11 mouse cellular contexts compared by ENCODE assay signal in genomic region chr8:8239489-8239888, GRCm38 (mm10).
DNase-seq lines count a peak whose midpoint lies in the region; ATAC-seq and TF ChIP-seq lines count a peak whose summit lies in the region.
"Had no signal": no experiment of that assay in that cellular context is flagged by ENCODE, and none has a peak within 500 bp of the region (broad histone marks: within the 10 kb centered on the region; RNA-seq: fewer than 3 reads in every experiment).

No protein-coding gene starts in this region.

- ATAC-seq in midbrain, embryonic 13.5 days, result peak; percentile 37; the same call in 1 of the 2 replicates
- ATAC-seq in midbrain, embryonic 14.5 days (ENCODE audit: low FRiP score, low TSS enrichment), result no peak

- 74% methylated on average over 12 of the region's 12 CpGs for WGBS in midbrain, embryonic 13.5 days
- WGBS in midbrain, embryonic 14.5 days, result 68% methylated on average over 12 of the region's 12 CpGs
- 50% methylated on average over 12 of the region's 12 CpGs for WGBS in heart, embryonic 10.5 days
- WGBS in liver, adult 2 months, result 62% methylated on average over 12 of the region's 12 CpGs

- no peak for DNase-seq in midbrain, embryonic 14.5 days
- DNase-seq in heart, embryonic 10.5 days (ENCODE audit: low spot score), result no peak
- DNase-seq in liver, adult 2 months (ENCODE audit: extremely low read depth, low read depth, low spot score), result peak; percentile 14
- no peak for DNase-seq in thymus, postnatal 4 days
- no peak for DNase-seq in left cerebral cortex, adult 18-20 months (ENCODE audit: low spot score in 2 of 2)
- DNase-seq in cerebellum, postnatal 25 days, result no peak
- DNase-seq: cerebellum, adult 18-20 months had no signal

- H3K9me3 ChIP-seq in midbrain, embryonic 13.5 days, result no peaks in the 10 kb centered on the region
- no peaks in the 10 kb centered on the region for H3K9me3 ChIP-seq in midbrain, embryonic 14.5 days (ENCODE audit: control insufficient read depth, low read length)
- H3K9me3 ChIP-seq in heart, embryonic 10.5 days, result no peaks in the 10 kb centered on the region
- no peaks in the 10 kb centered on the region for H3K9me3 ChIP-seq in megakaryocyte, embryonic 14.5 days
- H3K9me3 ChIP-seq: midbrain, embryonic 12.5 days had no signal

- no peaks in the 10 kb centered on the region for H3K36me3 ChIP-seq in midbrain, embryonic 13.5 days
- H3K36me3 ChIP-seq in midbrain, embryonic 14.5 days (ENCODE audit: control insufficient read depth, insufficient read depth, low read length), result no peaks in the 10 kb centered on the region
- no peaks in the 10 kb centered on the region for H3K36me3 ChIP-seq in heart, embryonic 10.5 days
- no peaks in the 10 kb centered on the region for H3K36me3 ChIP-seq in liver, adult 2 months (ENCODE audit: control insufficient read depth, insufficient read depth, low read length)
- no peaks in the 10 kb centered on the region for H3K36me3 ChIP-seq in megakaryocyte, embryonic 14.5 days (replicated peaks; ENCODE audit: low read length)
- H3K36me3 ChIP-seq: midbrain, embryonic 12.5 days had no signal

- H3K27me3 ChIP-seq in midbrain, embryonic 13.5 days, result no peaks in the 10 kb centered on the region
- H3K27me3 ChIP-seq in midbrain, embryonic 14.5 days (ENCODE audit: control insufficient read depth, insufficient read depth, low read length), result no peaks in the 10 kb centered on the region
- H3K27me3 ChIP-seq in heart, embryonic 10.5 days (ENCODE audit: insufficient read depth, poor library complexity, severe bottlenecking), result no peaks in the 10 kb centered on the region
- no peaks in the 10 kb centered on the region for H3K27me3 ChIP-seq in liver, adult 2 months (ENCODE audit: control insufficient read depth, insufficient read depth, low read length)
- H3K27me3 ChIP-seq in megakaryocyte, embryonic 14.5 days (replicated peaks), result no peaks in the 10 kb centered on the region

- no peak overlapping the region for H3K9ac ChIP-seq in midbrain, embryonic 13.5 days (replicated peaks)
- H3K9ac ChIP-seq in midbrain, embryonic 14.5 days (replicated peaks; ENCODE audit: low read length), result no peak overlapping the region
- H3K9ac ChIP-seq in liver, adult 2 months (ENCODE audit: low read depth, low read length), result no peak overlapping the region
- H3K9ac ChIP-seq: midbrain, embryonic 12.5 days had no signal

- peaks cover 16% of the 10 kb centered on the region for H3K4me1 ChIP-seq in midbrain, embryonic 13.5 days (replicated peaks)
- no peaks in the 10 kb centered on the region; the same call in 1 of the 2 replicates for H3K4me1 ChIP-seq in midbrain, embryonic 14.5 days (ENCODE audit: control insufficient read depth, insufficient read depth, low read length)
- peaks cover 52% of the 10 kb centered on the region for H3K4me1 ChIP-seq in heart, embryonic 10.5 days
- H3K4me1 ChIP-seq in liver, adult 2 months (ENCODE audit: control insufficient read depth, insufficient read depth, low read length), result no peaks in the 10 kb centered on the region
- peaks cover 7% of the 10 kb centered on the region for H3K4me1 ChIP-seq in megakaryocyte, embryonic 14.5 days

- no peak overlapping the region for H3K4me3 ChIP-seq in midbrain, embryonic 13.5 days (replicated peaks)
- H3K4me3 ChIP-seq in midbrain, embryonic 14.5 days (replicated peaks; ENCODE audit: low read depth, low read length), result no peak overlapping the region
- no peak overlapping the region for H3K4me3 ChIP-seq in heart, embryonic 10.5 days
- H3K4me3 ChIP-seq in liver, adult 2 months (ENCODE audit: insufficient read depth, low read depth, low read length), result no peak overlapping the region
- H3K4me3 ChIP-seq in megakaryocyte, embryonic 14.5 days (replicated peaks), result peak overlapping the region; percentile 84
- H3K4me3 ChIP-seq: midbrain, embryonic 12.5 days had no signal

- H3K79me2 ChIP-seq in liver, adult 2 months (ENCODE audit: control insufficient read depth, insufficient read depth, low read length), result no peaks in the 10 kb centered on the region

- no peak for TF ChIP-seq CTCF in liver, adult 2 months (IDR thresholded peaks at IDR 0.05; ENCODE audit: low read depth, low read length)

- H3K4me2 ChIP-seq in midbrain, embryonic 13.5 days (replicated peaks), result no peak overlapping the region
- no peak overlapping the region for H3K4me2 ChIP-seq in midbrain, embryonic 14.5 days (ENCODE audit: low read length)
- H3K4me2 ChIP-seq: midbrain, embryonic 12.5 days had no signal

- no peak for TF ChIP-seq POLR2A in liver, adult 2 months (IDR thresholded peaks at IDR 0.05; ENCODE audit: extremely low read depth, insufficient read depth, low read length)

- H3K27ac ChIP-seq in midbrain, embryonic 13.5 days, result no peak overlapping the region
- H3K27ac ChIP-seq in midbrain, embryonic 14.5 days (replicated peaks; ENCODE audit: low read depth, low read length), result no peak overlapping the region
- peak overlapping the region; percentile 47; the same call in 1 of the 2 replicates for H3K27ac ChIP-seq in heart, embryonic 10.5 days
- H3K27ac ChIP-seq in liver, adult 2 months (replicated peaks; ENCODE audit: insufficient read depth, low read depth, low read length), result no peak overlapping the region
- H3K27ac ChIP-seq: kidney, postnatal 0 days; midbrain, embryonic 12.5 days had no signal
